Mouse (Mus musculus) B cell, adult 62 days (primary cell): ENCODE results near the gene Rmnd1. TPM values are rescaled to one million over a fixed set of nuclear protein-coding genes. Genes with fewer than 3 reads are reported as not detected.

Source experiments
- total RNA-seq: library from RNA; stranded (reverse); gene quantifications from 4 replicates; pipeline ENCODE4 v1.2.4, GENCODE M21; 2023

Rmnd1 gene
- 51.9 to 61.1 TPM (median 56.5 TPM) in 4 replicates for total RNA-seq

DNA sequence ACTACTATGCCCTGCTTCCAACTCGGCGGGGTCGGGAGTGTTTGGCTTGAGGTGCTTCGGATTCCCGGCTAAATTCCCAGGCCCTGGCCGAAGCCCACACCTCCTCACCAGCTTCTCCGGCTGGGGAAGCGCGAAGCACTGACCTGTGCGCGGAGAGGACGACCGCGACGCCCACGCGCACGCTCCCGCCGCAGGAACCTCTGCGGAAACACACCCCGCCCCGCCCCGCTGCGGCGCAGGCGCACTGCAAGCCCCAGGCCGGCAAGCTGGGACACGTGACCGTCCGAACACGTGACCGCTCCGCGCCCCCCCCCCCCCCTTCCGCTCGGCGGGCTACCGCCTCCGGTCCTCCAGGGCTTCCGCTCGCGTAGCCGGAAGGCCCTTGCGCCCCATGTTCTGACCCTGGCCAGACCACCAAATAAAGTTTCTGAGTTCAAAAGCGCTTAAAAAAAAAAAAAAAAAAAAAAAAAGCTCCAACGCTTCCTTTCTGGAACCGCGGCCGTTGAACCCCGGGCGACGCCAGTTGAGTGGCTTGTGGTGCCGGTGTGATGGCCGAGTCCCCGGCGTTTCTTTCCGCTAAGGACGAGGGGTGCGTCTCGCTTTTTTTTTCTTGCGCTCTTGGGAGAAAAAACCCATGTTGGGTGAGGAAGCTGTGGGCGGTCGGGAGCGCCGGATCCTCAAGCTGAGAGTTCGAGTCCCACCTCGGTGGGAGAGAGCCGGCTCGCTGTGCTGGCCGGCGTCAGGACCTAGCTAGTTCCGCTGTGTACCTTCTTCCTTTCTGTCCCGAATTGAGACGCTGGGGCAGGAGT lies at the start of gene Rmnd1, which contains the start of gene Armt1:
Gene Rmnd1, minus strand, starts transcription at position 266 of the 809 bp plus-strand sequence.
Gene Armt1, plus strand, starts transcription at position 345 of the 809 bp plus-strand sequence.

DNA sequence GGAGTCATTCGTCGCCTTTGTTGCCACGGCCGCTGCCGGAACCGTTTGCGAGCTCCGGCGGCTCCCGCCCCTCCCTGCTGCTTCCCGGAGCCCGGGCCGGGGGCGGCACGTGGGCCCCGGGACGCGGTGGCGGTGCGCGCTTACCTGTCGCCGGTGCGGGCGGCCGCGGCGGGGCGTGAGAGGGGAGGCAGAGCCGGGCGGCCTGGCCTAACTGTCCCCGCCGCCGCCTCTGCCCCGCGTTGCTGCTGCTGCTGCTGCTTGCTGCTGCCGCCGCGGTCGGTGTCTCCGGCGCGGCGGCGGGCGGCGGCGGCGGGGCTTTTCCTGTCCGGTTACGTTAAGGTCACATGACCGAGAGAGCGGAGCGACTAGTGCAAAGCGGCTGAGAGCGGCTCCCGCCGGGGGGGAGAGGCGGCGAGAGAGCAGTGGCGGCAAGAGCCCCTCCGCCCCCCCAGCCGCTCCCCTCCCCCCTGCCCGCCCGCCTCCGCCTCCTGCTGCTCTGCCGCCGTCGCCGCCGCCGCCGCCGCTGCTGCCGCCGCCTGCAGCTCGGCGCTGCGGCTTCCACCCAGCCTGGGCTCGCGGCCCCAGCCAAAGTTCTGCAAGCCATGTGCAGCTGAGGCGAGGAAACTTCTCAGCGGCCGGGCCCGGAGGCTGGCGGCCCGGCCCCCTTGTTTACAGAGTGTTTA lies 44.3 kb downstream of the Rmnd1 start, which contains the start of gene Zbtb2:
Gene Zbtb2, minus strand, starts transcription at position 408 of the 683 bp plus-strand sequence.

Other genes with a start within 250 kb of the Rmnd1 start
- 16.6 to 21.0 TPM (median 18.7 TPM) in 4 replicates for gene Akap12, start 166.0 kb downstream of the Rmnd1 start, total RNA-seq
- gene Zbtb2, start 44.3 kb downstream of the Rmnd1 start, total RNA-seq, result 31.5 to 35.5 TPM (median 32.2 TPM) in 4 replicates
- 18.6 to 25.6 TPM (median 21.2 TPM) in 4 replicates for gene Armt1, start 79 bp upstream of the Rmnd1 start, total RNA-seq
- gene Ccdc170, start 50.1 kb upstream of the Rmnd1 start, total RNA-seq, result 0.27 to 0.69 TPM (median 0.41 TPM) in 3 of 4 replicates, not detected in the other
- gene Esr1, start 179.2 kb upstream of the Rmnd1 start, total RNA-seq, result 6.8 to 8.0 TPM (median 7.4 TPM) in 4 replicates